Mouse (Mus musculus) layer of hippocampus, postnatal 36 days (tissue): Measurements from ENCODE around the gene Cyp2w1. TPM values are rescaled to one million over a fixed set of nuclear protein-coding genes. Genes with fewer than 3 reads are reported as not detected.
"Not testable (repeated sequence)": the region's sequence is repeated elsewhere in the genome, so short reads cannot be mapped to it uniquely, and the experiment has no call there.

Source experiments
- DNase-seq, 2 experiments: peaks; one replicate each; pipeline ENCODE4 v3.0.0; 2022
- total RNA-seq, 2 experiments: library from RNA; stranded (reverse); gene quantifications; 2 replicates each; pipeline ENCODE4 v1.2.3; 2021

Cyp2w1 gene
- total RNA-seq, 2 experiments from 2014 or later: not detected

- DNase-seq: no peak
Measured at GRCm38 (mm10) chr5:139384531-139384930, 32.1 kb downstream of the Cyp2w1 start.

GRCm38 (mm10) chr5:139386047-139386446 lies 33.6 kb downstream of the Cyp2w1 start:
- no peak for DNase-seq

- no peak for DNase-seq
Measured at GRCm38 (mm10) chr5:139387329-139388194, 35.1 kb downstream of the Cyp2w1 start.

GRCm38 (mm10) chr5:139388195-139388570 lies 35.8 kb downstream of the Cyp2w1 start:
- DNase-seq: no peak

GRCm38 (mm10) chr5:139388694-139389675 lies 36.6 kb downstream of the Cyp2w1 start:
- DNase-seq: peak; percentile 55 to 73

- DNase-seq: peak; percentile 46 to 60
Measured at GRCm38 (mm10) chr5:139389676-139390061, 37.3 kb downstream of the Cyp2w1 start.

GRCm38 (mm10) chr5:139390324-139391119 lies 38.1 kb downstream of the Cyp2w1 start:
- not testable (repeated sequence) for DNase-seq

- no peak for DNase-seq
Measured at GRCm38 (mm10) chr5:139391309-139391990, 39.0 kb downstream of the Cyp2w1 start.

- DNase-seq: no peak
Measured at GRCm38 (mm10) chr5:139392219-139393196, 40.1 kb downstream of the Cyp2w1 start.

- no peak for DNase-seq
Measured at GRCm38 (mm10) chr5:139393197-139393588, 40.8 kb downstream of the Cyp2w1 start.

GRCm38 (mm10) chr5:139394399-139394798 lies 42.0 kb downstream of the Cyp2w1 start:
- no peak for DNase-seq

GRCm38 (mm10) chr5:139395528-139395927 lies 43.1 kb downstream of the Cyp2w1 start:
- DNase-seq: no peak

GRCm38 (mm10) chr5:139397359-139397916 lies 45.0 kb downstream of the Cyp2w1 start:
- DNase-seq: no peak

- DNase-seq: peak; percentile 88
Measured at GRCm38 (mm10) chr5:139397959-139398753, 45.7 kb downstream of the Cyp2w1 start.

GRCm38 (mm10) chr5:139398786-139399185 lies 46.4 kb downstream of the Cyp2w1 start:
- no peak for DNase-seq

GRCm38 (mm10) chr5:139399991-139400390 lies 47.6 kb downstream of the Cyp2w1 start:
- no peak for DNase-seq

- DNase-seq: no peak
Measured at GRCm38 (mm10) chr5:139402106-139402505, 49.7 kb downstream of the Cyp2w1 start.

GRCm38 (mm10) chr5:139403692-139404260 lies 51.4 kb downstream of the Cyp2w1 start:
- no peak for DNase-seq
